Mouse (Mus musculus) left cerebral cortex, adult 18-20 months (tissue): ENCODE data around the gene Nkx2-9. TPM values are rescaled to one million over a fixed set of nuclear protein-coding genes. Genes with fewer than 3 reads are reported as not detected.

Experiments used
- DNase-seq, 2 experiments: peaks; one replicate each; pipeline ENCODE4 v3.0.0; 2021 to 2022; ENCODE audit warnings: low spot score in 2 of 2, mixed read lengths in 1 of 2
- long read RNA-seq, 2 experiments: library from polyadenylated mRNA; stranded (forward); transcript quantifications; one replicate each; pipeline ENCODE4 v2.0.0; 2021
- total RNA-seq, 2 experiments: library from RNA; stranded (reverse); gene quantifications; 2 replicates each; pipeline ENCODE4 v1.2.3; 2021

Gene Nkx2-9
- under 1 TPM in 1 of 2 experiments, not detected in 1; 0.40 TPM for total RNA-seq
- long read RNA-seq, experiment 1, partial matches to known transcripts = 0 of 3 reads
- long read RNA-seq, experiment 1, other reads (novel, unspliced or antisense) = 2 of 3 reads
- long read RNA-seq, experiment 2, partial matches to known transcripts = 0 of 1 reads
- long read RNA-seq, experiment 2, other reads (novel, unspliced or antisense) = 0 of 1 reads

GRCm38 (mm10) chr12:56612761-56613437 is at the start of gene Nkx2-9:
Gene Nkx2-9, minus strand, starts transcription at chr12:56613284.
- DNase-seq = no peak

GRCm38 (mm10) chr12:56637181-56637566 is 24.1 kb upstream of the Nkx2-9 start:
- DNase-seq = peak; percentile 45 to 71

GRCm38 (mm10) chr12:56636534-56637180 is 23.6 kb upstream of the Nkx2-9 start:
- peak; percentile 23 to 24 for DNase-seq

- no peak for DNase-seq
These were observed 3.0 kb upstream of the Nkx2-9 start for GRCm38 (mm10) chr12:56616088-56616487.

GRCm38 (mm10) chr12:56615391-56615790 is 2.3 kb upstream of the Nkx2-9 start:
- DNase-seq = no peak

GRCm38 (mm10) chr12:56614513-56614912 is 1.4 kb upstream of the Nkx2-9 start:
- DNase-seq = no peak

GRCm38 (mm10) chr12:56613916-56614510 is 929 bp upstream of the Nkx2-9 start:
- DNase-seq = no peak

GRCm38 (mm10) chr12:56613438-56613830 is 350 bp upstream of the Nkx2-9 start:
- no peak for DNase-seq

GRCm38 (mm10) chr12:56612349-56612735 is 742 bp downstream of the Nkx2-9 start:
- no peak for DNase-seq

- peak in 1 of 2 experiments; percentile 12 for DNase-seq
These were observed 1.4 kb downstream of the Nkx2-9 start for GRCm38 (mm10) chr12:56611504-56612348.

- no peak for DNase-seq
These were observed 2.2 kb downstream of the Nkx2-9 start for GRCm38 (mm10) chr12:56610851-56611250.

GRCm38 (mm10) chr12:56591722-56592121 is 21.4 kb downstream of the Nkx2-9 start:
- DNase-seq = peak in 1 of 2 experiments; percentile 36

GRCm38 (mm10) chr12:56587830-56588229 is 25.3 kb downstream of the Nkx2-9 start:
- DNase-seq = no peak

Other genes starting within 250 kb of the Nkx2-9 start
- under 1 TPM; 0.28 to 0.67 TPM for gene Nkx2-1, start 76.4 kb downstream of the Nkx2-9 start, total RNA-seq
- gene Pax9, start 78.5 kb upstream of the Nkx2-9 start, total RNA-seq = not detected